Mouse (Mus musculus) erythroid progenitor cell, adult 5-6 weeks (primary cell): Measurements from ENCODE around the gene Coro6. TPM values are rescaled to one million over a fixed set of nuclear protein-coding genes. Genes with fewer than 3 reads are reported as not detected.
A peak's percentile ranks its signal among the peaks of the same experiment; 100 is the strongest.

Experiments
- ATAC-seq: replicated peaks from 2 replicates; pipeline ENCODE4 v1.8.0; 2016; ENCODE audit warnings: moderate number of reproducible peaks, mild to moderate bottlenecking, moderate TSS enrichment, inconsistent platforms; ENCODE audit not compliant: poor library complexity, low FRiP score, severe bottlenecking
- total RNA-seq, 2 experiments: library from RNA; stranded (forward) in 1 of 2; stranded (reverse) in 1 of 2; fragments of 150-400 nt in 1 of 2; fragments of 186-747, 209-891 nt in 1 of 2; gene quantifications; 2 replicates each; pipeline versions ENCODE4 v1.2.3 to v1.2.4; 2015 to 2017; ENCODE audit warnings: low replicate concordance in 2 of 2

Coro6 gene
- total RNA-seq, 2 experiments from 2014 or later = not detected

GRCm38 (mm10) chr11:77463101-77463445 is 862 bp downstream of the Coro6 start:
- ATAC-seq = no peak

DNA sequence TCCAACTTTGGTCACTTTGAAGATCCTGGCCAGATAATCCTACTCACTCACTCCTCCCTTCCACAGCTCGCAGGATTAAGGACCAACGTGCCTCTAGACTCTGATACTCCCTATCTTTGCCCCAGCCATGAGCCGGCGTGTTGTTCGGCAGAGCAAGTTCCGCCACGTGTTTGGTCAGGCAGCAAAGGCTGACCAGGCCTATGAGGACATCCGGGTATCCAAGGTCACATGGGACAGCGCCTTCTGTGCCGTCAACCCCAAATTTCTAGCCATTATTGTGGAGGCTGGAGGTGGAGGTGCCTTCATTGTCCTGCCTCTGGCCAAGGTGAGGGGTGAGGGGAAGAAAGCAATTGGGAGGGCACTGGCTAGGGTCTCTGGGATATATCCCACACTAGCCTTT is 1.6 kb downstream of the Coro6 start:
- ATAC-seq = no peak

DNA sequence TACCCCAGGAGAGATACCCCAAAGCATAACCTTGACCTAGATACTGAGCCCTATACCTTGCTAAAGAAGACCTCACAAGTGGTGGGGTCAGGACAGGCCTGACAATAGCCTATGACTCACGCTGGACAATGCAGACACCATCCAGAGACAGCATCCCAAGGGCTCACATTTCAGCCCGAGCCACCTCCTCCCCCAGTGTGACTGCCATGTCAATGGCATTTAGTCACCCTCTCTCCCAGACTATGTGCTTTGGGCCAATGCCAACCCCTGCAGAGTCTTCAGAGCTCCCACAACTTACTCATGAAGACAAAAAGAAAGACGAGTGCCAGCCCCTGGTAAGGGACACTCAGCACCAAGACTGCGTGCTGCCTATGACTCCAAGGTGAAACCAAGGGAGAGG is 2.5 kb downstream of the Coro6 start:
- no peak for ATAC-seq

- no peak for ATAC-seq
Measured at GRCm38 (mm10) chr11:77465111-77465510, 2.9 kb downstream of the Coro6 start.

DNA sequence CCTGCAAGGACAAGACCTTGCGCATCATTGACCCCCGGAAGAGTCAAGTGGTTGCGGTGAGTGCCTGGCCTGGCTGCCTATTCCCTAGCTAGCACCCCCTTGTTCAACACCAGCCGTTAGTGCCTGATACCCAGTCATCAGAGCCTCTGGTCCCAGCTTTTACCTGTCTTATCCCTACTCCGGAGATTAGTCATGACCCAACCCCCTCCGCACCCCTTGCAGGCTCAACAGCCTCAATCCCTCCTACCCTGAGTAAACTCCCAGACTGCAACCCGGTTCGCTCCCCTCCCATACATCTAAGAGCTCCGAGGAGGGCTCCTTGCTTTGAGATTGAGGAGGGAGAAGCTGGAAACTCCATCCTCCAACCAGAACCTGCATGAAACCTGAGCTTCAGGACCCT is 4.3 kb downstream of the Coro6 start:
- no peak for ATAC-seq

GRCm38 (mm10) chr11:77467157-77467556 is 4.9 kb downstream of the Coro6 start:
- no peak for ATAC-seq

DNA sequence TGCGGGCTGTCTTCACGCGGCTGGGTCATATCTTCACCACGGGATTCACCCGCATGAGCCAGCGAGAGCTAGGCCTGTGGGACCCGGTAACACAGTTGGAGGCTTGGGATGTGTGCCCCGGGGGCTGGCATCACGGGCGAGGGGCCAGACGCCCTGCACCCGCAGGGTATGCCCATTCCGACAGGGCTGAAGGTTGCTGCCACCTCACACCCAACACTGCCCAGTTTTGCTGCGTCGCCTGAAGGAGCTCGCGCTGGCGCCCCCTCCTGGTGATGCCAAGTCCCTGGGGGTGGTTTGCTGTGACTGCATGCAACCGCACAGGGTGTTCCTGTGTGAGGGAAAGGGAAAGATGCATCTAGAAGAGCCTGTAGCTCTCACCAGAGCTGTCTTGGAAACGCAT is 5.6 kb downstream of the Coro6 start:
- no peak for ATAC-seq

DNA sequence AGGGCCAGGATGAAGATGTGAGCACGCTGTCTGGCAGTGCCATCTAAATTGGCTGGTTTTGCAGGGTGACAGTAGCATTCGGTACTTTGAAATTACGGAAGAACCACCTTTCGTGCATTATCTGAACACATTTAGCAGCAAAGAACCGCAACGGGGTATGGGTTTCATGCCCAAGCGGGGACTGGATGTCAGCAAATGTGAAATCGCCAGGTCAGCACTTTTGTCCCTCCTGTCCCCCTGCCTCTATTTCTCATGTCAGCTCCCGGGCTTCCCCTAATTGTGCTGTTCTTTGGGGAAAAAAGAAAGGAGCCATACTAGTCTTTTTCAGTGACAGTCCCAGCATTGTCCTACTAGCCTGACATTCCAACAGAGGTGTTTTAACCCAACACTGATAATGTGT is 6.2 kb downstream of the Coro6 start:
- no peak for ATAC-seq

DNA sequence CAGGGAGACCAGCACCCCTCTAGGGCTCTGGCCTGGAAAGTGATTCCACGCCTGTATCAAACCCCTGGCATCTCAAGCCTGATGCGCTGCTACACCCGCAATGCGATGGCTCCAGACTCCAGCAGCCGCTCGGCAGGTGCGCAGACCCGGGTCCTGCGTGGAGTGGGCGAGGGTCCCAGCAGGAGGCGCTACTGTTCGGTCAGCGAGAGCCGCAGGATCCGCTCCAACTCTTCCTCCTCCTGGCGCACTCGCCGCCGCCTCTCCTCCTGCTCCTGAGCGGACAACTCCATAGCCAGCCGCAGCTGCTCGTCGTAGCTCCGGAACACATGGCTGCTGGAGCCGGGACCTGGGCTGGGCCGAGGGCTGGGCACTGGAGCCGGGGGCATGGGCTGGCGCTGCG is 9.2 kb downstream of the Coro6 start:
- ATAC-seq = no peak

- no peak for ATAC-seq
Measured at GRCm38 (mm10) chr11:77472775-77473174, 10.6 kb downstream of the Coro6 start.

DNA sequence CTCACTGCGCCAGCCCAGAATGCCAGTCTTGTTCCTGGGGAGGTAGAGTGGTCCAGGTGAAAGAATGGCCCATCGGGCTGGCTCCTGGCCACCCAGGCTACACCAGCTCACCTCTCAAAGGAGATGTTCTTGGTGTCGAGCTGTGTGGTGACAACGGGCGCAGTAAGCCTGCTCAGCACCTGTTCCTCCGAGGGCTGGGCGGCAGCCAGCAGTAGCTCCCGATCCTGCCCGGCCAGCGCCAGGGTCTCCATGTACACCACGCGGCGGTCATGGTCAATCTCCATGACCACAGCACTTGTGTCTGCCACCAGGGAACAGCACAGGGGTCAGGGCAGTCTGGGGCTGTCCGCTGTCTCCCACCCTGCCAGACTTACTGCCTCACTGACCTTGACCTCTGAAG is 14.0 kb downstream of the Coro6 start:
- no peak for ATAC-seq

DNA sequence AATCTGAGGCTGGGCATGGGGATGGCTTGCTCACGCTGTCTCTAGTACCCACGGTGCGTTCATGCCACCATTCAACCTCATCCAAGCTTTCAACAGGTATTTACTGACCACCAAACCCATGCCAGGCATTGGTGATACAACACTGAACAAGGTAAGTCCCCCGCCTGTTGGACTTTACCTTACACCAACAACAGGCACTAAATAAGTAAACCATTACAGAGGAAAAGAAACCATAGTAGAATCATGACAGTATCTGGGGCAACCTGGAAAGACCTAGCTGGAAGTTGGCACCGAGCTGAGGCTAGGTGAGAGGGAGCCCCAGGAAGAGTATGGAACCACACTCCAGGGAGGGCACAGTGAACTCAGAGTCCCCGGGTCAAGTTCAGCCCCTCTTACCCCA is 14.7 kb downstream of the Coro6 start:
- no peak for ATAC-seq

DNA sequence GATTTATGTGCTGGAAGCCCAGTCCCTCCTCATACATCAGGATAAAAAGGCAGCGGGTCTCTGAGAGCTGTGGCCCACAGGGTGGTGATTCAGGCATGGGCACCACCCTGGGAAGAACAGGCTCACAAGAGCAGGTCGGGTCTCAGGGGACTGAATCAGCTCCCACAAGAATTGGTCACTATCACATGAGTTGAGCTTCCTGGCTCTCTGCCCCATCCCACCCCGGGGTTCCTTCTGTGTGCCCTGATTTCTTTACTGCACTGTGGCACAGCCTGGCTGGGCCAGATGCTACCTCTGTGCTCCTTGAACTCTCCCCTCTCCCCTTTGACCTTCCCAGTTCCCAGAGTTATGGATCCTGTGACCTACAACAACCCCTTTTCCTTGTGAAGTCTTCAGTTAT is 20.8 kb downstream of the Coro6 start:
- ATAC-seq = no peak

DNA sequence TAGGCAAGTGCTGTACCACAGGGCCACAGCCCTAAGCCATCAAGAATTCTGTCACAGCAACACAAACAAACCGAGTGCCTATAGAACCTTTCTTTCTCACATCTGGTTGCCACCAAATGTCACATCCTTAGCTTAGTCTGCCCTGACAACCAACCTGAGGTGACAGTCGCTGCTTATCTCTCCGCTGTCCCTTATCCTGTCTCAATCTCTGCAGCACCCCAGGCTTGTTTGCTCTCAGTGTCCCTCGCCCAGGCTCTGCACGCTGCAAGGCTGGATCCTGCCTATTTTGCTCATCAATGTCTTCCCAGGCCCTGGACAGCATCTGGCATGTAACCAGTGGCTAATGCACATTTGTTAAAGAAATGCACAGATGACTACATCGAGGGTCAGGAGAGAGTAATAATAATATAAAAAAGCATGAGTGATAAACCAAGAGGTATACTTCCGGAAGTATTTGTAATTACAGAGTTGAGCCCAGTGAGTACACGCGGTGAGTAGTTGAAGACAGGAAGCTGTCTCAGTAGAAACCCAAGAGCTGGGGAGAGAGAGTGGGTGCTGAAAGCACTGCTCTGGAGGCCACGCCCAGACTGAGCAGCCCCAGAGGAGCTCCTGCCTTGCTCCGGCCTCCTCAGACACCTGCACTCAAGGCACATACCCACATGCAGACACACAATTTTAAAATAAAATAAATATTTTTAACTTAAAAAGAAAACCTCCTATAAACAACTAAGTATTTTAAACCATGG is 21.5 kb downstream of the Coro6 start:
- no peak for ATAC-seq

- no peak for ATAC-seq
Measured at GRCm38 (mm10) chr11:77485229-77485628, 23.0 kb downstream of the Coro6 start.

GRCm38 (mm10) chr11:77486798-77487197 is 24.6 kb downstream of the Coro6 start:
- ATAC-seq = no peak

DNA sequence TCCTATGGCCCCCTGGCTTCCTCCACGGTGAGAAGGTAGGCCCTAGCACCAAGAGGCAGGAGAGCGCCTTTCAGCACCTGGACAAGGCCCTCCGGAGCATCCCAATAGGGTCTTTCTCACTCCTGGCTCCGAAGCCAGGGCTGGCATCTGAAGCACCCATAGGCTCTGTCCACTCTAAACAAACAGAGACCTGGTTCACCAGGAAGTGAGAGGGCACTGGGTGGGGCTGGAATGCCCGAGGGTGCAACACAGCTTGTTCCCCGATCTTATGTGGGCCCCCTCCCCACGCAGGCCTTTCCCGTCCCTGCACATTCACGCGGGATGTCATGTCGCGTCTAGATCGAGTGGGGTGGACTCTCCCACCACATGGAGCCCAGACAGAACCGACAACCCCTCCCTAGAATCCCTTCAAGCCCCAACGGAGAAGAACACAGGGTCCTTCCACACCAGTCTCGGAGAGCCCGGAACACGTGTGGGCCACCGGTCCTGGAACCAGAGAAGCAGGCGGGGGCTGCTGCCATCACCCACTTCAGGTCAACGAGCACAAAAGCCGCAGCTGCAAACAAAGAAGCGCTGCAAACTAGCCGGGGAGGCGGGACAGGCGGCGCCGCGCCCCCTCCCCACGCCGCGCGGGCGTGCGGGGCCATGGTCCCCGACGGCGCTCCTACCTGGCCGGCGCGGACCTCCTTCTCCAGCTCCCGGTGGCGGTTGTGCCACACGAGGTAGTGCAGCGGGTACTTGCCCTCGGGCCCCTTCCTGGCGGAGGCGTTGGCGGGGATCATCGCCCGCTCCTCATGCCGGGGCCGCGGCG is 26.8 kb downstream of the Coro6 start:
- no peak for ATAC-seq

- no peak for ATAC-seq
Measured at GRCm38 (mm10) chr11:77489591-77490235, 27.5 kb downstream of the Coro6 start, which contains the start of gene Ankrd13b. TSS of gene Ankrd13b (minus strand) at chr11:77489678.

GRCm38 (mm10) chr11:77490451-77490850 is 28.2 kb downstream of the Coro6 start:
- no peak for ATAC-seq

DNA sequence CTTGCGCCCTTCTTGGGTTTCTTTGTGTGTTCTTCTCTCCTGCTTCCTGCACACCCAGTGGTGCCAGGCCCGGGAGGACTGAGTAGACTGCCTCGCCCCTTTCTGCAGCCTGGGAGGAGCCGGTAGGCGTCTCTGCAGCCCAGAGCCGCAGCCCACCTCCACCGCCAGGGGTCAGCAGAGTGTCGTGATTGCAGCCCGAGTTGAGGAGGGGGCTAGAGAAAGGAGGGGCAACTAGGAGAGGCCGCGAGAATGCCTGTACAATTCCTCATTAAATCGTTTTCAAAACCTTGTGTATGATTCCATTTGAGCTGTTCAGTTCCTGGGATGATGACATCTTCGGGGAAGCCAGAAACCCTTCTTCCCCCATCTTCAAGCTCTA is 28.9 kb downstream of the Coro6 start:
- ATAC-seq = peak; percentile 76
